Mouse (Mus musculus) ovary, postnatal 36 days (tissue): ENCODE measurements around the gene Pm20d1.

Experiments
- DNase-seq: peaks from one replicate; pipeline ENCODE4 v3.0.0; 2022; ENCODE audit warnings: low spot score, mixed read lengths

Pm20d1 gene

DNA sequence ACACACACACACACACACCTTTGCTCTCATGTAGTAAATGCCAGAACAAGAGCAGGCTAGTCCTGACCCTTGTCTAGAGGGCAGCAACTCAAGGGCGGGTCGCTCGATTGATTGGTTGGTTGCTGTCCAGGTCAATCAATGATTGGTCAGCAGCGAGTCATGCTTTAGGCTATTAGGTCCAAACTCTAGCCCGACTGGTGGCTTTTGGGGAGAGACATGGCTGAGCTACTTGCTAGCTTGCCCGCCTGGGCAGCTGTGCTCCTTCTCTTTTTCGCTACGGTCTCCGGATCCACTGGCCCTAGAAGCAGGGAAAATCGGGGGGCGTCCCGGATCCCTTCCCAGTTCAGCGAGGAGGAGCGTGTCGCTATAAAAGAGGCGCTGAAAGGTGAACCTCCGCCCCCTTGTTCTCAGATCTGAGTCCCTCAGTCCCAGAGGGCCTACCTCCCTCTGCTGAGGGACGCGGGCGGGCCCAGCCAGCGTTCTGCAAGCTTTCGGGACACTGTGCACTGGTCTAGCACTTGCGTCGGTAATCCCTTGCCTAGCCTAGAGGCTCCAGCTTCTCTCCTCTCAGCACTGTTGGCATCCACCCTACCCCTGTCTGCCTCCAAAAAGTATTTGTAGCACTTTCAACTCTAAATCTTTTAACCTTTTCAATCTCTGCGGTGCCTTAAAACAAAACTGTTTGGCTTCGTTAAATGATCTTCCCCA lies at the start of gene Pm20d1:
Gene Pm20d1 (plus strand): TSS at position 180 of the 708 bp plus-strand sequence.
- peak; percentile 48 for DNase-seq

DNA sequence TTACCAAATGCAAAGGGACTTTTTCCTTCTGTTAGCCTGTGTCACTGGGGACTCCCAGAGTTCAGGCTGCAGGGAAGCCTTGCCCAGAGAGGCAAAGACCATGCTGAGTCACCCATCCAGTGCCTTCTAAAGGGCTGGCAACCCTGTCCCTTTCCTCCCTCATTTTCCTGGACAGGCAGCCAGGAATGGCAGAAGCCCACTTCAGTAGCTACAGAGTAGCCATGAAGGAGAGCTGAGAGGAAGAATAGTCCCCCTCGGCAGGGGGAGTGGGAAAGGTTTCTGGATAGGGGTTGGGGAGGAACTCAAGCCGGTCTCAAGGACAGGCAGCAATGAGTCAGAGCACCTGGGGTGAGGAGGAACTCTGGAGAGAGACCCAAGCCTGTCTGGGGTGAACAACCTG lies 49.4 kb upstream of the Pm20d1 start:
- DNase-seq, result no peak

DNA sequence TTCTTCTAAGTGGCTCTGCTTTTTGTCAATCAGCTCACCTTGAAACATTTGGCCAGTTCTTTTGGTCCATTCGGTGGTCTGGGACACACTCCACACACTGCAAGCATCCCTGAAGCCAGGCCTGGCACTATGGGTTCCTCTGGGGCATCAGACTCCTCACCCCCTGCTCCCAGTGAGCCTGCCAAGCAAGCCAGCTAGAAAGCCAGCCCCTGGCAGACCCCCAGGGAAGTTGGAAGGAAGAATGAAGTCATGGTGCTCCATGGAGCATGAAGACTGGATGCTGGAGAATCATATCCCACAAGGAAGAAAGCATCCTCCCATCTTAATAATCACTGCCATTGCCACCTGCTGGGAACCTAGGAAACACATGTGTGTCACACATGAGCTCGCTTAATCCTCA lies 48.5 kb upstream of the Pm20d1 start:
- no peak for DNase-seq

DNA sequence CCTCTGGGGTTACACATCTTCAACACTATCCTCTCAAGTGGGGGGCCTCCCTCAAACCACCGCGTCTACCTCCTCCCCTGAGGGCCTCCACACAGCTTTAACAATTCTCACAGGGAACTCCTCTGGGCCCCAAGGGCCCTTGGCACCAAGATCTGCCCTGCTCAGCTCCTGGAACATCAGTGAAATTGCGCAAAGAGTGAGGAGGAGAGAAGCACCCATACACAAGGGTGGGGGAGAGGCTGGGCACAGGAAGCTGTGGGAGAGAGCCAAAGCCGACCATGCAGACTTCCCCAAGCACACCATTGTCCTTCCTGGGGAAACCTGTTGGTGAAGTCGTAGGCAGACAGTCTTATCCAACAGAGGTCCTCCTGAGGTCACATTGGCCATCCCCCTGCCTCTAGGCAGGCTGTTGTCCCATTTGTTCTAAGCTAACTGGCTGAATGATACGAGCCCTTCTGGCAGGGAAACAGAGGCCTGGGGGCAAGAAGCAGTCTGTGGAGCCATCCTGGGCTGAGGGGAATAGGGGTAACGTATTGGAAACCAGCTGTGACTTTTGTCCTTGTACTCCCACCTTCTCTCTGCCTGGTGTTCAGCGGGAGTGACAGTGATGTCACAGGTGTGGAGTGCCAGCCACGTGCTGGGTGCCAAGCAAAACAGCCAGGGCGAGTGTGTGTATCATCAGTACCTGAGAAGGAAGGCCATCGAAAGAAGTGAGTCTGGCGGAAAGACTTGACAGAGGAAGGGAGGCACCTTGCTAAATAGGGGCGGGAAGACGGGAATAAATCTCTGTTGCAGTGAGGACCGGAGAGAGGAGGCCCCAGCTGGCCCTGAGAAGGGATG lies 47.3 kb upstream of the Pm20d1 start:
- no peak for DNase-seq

DNA sequence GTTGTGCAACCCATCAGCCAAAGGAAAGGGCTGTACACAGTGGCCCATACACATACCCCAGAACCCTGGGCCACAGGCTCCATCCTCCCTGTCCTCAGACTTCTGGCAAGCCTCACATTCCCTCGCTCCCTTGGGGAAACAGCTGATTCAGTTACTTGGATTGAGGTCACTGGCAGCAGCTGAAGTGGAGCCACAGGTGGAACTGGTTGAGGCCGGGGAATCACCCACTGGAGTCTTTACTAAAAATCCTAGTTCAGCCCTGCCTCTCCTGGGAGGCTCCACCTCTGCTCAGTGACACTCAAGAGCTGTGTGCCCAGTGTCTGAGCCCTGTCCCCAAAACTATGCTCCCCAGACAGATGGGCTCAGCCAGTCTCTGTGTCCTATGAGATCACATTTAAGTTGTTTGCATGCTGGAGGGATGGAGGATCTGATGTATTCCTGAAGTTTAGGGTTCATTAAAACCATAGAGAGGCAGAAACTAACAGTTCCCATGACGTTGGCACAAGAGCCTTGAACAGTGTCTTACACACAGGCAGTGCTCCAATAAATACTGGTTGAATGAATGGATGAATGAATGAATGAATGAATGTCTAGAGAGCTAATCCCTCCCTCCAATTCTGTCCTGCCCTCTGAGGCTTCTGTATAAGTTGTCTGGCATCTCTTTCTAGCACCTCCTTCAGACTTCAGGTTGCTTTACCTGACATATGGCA lies 45.8 kb upstream of the Pm20d1 start:
- no peak for DNase-seq

DNA sequence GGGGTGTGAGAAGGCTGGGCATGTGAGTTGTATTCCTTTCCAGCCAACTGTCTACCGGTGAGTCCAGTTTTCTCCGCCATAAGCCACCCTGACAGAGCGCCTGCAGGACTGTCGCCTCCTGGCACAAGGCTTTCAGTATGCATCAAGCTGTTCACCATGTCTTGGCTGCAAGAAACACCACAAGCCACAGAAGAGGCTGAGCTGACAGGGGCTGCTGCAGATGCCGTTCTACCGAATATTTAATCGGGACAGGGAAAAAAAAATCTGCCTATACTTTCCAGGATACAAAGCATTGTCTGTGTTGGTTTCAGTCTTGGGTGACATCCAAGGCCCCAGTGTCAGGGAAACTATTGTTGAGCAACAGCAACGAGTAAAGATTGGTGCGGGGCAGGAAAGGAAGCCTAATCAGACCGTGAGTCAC lies 45.3 kb upstream of the Pm20d1 start:
- DNase-seq, result no peak

DNA sequence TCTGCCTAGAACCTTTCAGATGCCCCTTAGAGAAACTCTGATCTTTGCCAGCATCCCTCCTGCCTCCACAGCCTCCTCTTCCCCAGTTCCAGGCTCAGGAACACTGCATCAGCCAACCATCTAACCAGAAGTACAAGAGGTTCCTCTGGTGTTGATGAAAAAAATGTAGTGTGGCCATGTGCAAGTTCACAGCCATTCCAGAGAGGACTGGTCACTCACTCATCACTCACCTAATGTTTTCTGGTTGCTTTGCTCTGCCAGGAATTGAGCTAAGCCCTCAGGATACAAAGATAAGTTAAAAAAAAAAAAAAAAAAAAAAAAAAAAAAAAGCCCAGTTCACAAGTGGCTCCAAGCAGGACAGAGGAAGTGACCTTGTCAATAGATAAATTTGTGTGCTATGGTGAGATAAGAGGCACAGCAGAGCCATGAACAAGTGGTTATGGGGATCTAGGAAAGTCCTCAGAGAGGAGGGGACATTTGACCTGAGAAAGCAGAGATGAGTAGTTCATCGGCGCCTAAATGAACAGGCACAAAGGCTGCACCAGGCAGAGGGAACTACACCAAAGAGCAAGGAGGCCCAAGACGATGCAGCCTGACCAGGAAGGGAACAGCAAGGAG lies 42.9 kb upstream of the Pm20d1 start:
- DNase-seq, result no peak

DNA sequence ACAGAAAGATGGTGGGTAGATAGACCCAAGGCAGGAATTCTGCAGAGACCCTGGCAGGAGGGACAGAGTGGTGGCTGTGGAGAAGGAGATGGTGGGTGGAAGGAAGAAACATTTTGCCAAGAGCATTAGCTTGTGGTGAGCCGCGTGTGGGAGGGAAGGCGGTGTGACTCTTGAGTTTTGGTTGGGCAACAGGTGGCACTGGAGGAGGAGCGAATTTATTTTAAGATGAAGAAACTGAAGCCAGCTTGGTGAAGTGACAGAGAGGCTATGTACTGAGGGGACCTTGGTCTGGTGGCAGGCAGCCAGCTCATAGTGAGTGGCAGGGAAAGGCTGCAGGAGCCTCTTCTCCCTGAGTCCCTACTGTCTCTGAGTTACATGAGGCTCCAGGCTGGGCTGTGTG lies 42.3 kb upstream of the Pm20d1 start:
- DNase-seq, result peak; percentile 47

DNA sequence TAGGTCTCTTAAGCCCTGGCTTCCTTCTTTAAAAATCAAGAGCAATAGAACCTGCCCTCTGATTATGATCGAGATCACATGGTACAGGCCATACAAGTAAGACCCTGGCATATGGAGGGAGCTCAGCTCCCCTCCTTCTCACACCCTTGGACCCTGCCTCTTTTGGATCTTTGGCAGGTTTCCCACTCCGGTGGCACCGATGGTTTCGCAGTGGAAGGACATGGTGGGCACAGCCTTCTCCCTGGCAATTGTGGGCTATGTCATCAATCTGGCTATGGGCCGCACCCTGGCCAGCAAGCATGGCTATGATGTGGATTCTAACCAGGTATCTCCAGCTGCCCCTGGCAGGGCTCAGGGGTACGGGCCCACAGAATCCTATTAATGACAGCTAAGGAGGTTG lies 40.0 kb upstream of the Pm20d1 start:
- DNase-seq, result peak; percentile 2

DNA sequence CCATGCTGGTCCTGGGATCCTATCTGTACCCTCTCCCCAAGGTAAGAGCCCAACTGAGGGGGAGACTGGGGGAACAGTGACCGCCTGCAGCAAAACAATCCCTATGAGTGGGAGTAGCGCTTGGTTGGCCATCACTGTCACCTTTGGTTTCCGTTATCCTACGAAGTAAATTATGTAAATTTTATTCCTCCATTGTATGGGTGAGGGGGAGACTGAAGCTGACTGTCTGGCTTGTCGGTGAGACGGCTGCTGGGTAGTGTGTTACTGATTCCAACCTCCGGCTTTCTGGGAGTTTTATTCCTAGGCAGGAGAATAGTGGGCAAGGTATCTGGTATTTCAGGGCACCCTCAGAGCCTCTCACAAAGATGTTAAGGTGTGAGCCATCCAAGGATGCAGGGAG lies 38.4 kb upstream of the Pm20d1 start:
- no peak for DNase-seq

DNA sequence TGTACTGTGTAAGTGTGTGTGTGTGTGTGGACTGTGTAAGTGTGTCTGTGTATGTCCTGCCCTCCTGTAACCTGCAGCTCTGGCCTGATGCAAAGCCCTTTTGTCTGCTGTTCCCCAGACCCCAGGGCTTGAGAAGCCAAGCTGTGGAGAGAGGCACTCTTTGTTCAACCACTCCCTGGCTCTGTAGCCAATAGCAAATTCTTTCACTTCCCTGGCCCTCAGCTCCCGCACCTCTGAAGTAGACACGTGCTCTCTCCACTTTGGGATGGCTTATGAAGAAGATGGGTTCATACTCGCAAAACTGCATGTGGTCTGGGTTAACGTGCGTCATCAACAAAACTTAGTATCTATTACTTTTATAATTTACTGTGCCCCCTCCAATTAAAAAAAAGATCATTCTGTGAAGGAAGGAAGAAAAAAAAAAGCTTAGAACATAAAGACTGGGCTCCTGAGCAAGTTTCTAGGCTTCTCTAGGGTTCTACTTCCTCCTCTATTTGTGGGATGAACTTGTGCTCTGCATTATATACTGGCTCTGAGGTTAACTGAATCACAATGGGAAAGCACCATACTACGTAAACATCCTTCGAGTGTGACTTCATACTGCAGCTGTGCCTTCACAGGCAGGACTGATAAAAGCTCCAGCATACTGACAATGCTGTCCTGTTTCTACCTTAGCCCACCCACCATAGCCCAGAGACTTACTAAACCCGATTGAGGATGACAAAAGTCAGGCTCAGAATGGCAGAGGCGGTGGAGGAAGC lies 37.3 kb upstream of the Pm20d1 start:
- peak; percentile 1 for DNase-seq

DNA sequence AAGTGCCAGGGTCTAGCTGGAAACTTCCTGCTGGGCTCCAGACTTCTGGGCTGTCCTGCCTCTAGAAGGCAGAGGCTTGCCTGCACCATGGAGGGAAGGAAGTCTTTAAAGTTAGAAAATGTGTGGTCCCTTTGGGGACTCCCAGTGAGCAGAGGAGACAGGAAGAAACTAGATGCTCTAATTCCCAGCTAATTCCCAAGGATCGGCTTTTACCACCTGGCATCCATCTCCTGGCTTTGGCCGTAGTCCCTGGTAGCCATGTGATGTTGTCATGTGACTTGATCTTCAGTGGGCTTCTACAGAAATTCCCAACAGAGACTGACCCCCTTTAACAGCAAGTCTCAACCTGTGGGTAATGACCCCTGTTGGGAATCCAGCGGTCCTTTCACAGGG lies 36.8 kb upstream of the Pm20d1 start:
- no peak for DNase-seq

DNA sequence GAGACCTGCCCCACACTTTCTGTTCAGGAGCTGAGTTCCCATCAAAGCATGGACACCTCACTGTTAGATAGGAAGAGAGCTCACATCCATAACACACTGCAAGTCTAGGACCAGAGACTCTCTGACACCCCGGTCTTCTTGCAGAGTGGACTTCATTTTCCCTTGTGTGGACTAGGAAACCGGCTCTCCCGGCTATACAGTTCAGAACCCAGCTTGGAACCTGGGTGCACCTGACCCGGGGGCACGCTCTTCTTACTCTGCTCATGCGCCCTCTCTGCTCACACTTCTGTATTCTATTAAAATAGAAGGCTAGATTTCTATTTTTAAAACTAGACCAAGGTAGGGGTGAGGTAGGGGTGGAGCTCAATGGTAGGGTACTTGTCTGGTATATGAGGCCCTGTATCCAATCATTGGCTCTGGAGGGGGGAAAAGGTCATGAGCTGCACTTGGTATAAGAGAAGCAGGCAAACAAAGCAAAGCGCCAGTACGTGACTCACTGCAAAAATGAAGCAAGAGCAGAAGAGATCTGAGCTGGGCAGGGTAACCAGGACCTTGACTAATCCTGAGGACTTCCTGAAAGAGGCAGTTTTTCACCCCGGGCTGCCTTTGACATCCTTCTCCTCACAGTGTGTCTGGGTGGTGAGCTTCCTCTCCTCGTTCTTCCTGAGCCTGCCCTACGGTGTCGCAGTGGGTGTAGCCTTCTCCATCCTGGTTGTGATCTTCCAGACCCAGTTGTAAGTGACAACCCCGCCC lies 35.9 kb upstream of the Pm20d1 start:
- DNase-seq, result peak; percentile 2

DNA sequence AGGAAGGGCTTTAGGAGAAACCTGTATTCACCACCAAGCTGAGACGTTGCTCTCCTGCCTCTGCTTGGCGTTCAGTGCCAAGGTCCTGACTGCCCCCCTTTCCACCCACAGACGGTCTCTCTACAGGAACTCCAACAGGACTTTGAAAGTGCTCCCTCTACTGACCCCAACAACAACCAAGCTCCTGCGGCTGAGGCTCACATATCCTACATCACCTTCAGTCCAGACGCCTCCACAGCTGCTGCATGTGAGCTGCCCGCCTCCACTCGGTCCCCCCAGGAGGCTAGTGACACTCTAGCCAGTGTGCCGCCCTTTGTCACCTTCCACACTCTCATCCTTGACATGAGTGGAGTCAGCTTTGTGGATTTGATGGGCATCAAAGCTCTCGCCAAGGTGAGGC lies 33.5 kb upstream of the Pm20d1 start:
- DNase-seq, result peak; percentile 5

DNA sequence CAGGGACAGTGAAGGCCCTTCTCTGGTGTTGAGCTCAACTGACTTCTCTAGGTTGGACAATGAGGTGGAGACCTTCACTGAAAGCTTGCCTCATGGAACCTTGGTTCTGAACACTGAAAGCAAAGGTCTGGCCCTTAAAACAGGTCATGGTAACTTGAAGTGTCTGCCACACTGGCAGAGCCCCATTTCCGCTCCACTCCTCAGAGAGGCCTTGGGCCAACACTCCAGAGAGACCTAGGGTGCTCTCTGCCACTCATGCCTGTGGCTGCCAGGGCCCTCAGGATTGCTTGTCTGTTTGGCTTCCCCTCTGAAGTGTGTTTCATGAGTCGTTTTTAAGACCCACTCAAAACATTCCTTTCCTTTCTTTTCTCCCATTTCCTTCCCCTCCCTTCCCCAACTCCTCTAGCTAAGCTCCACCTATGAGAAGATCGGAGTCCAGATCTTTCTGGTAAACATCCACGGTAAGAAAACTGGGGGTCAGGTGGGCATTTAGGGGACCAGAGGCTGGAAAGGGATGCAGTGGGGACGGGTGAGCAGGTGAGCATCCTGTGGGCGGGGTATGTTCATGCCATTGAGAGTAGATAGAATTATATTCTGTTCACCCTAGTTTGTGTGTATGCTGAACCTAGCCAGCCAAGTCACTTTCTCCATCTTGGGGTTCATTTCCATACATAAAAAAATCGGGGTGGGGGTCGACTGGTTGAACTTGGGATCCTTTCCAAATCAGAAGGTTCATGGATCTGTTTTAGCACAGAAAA lies 32.4 kb upstream of the Pm20d1 start:
- peak; percentile 2 for DNase-seq

DNA sequence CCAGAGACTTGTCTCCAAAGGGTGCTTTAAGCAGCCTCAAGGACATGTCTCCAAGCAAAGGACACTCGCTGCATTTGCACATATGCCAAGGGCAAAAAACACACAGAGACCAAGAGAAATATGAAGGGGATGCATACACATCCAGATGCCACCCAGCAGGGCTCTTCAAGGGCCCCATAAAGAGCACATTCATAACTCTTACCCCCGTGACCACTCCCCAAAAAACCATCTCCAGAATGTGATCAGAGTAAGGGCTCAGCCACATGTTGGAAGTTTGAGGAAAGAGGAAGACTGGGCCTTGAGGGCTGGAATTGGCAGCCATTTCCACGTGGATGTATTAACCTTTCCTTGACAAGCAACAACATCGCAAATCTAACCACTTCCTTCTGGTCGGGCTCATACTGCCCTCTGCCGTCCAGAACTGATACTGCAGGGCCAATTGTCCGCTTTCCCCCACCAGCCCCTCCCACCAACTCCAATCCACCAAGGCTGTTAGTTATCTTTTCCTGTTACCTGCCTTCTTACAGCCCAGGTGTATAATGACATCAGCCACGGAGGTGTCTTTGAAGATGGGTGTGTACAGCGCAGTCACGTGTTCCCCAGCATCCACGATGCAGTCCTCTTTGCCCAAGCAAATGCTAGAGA lies 31.7 kb upstream of the Pm20d1 start:
- DNase-seq, result peak; percentile 75

DNA sequence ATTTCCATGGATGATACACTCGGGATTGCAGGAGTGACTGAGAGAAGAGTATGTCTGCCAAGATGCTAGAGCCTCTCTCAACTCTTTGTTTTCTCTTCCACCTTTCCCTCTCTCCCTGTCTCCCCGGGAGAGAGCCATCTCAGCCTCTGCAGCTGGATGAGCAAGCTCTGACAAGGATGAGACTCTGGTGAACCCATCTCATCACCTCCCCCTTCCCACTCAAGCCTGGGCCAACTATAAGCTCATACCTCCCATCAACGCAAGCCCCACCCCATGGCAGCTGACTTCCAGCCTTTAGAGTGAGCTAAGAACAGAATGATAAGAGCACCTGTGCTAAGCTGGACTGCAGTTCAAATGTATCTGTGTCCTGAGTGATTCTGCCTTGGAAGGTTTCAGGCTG lies 27.9 kb upstream of the Pm20d1 start:
- no peak for DNase-seq

DNA sequence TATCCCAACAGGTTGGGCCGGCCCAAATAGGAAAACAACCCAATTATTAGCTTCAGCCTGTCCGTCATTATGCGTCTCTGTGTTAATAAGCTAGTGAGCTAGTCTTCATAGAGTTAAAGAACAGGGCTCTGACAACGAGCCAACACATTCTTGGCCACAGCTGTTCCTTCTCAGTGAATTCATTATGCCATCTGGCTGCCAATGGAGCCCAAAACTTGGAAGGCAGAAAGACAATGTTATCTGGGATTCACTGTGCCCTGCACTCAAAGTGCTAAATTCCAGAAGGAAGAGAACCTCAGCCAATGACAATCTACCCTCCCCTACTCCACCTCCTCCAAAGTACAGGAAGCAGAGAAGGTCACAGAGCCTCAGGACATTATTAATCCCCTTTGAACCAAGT lies 26.5 kb upstream of the Pm20d1 start:
- no peak for DNase-seq

DNA sequence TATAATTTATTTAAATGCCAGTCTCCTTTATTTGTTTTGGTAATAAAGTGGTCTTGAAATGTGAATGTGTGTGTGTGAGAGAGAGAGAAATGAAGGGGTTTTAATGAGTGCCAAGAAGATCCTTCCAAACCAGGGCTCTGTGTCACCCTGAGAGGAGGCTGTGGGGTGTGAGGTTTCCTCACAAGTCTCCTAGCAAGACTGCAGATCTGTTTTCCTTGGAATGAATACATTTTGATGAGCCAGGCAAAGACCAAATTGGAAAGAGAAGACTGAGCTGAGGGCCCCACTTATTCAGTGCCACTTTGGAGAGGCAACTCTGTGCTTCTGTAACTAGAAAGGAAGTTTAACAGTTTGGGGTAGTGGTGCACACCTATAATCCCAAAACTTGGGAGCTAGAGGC lies 25.7 kb upstream of the Pm20d1 start:
- DNase-seq, result no peak

DNA sequence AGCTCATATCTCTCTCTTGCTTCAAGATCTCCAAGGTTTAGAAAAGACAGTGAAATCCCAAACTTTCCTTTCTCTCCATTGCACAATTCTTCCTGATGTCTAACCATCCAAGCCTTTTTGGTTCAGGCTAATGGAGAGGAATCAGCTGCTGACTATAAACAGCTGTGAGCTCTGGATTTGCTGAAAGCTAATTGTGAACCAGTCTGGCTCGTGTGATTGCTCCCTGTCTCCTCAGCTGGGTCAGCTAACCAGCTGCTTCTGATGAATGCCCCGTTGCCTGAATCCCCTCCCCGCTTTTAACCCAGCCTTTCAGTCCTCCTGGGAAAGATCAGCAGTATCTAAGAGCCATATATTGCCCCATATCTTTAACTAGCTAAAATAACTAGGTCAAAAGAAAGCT lies 2.6 kb upstream of the Pm20d1 start:
- no peak for DNase-seq
